Mouse (Mus musculus): ENCODE data around the gene Hmcn1. TPM values are rescaled to one million over a fixed set of nuclear protein-coding genes. Genes with fewer than 3 reads are reported as not detected.

Hmcn1 gene
- polyA plus RNA-seq (2012; rRNA removed) = 0.20 and 0.50 TPM in 2 replicates

DNA sequence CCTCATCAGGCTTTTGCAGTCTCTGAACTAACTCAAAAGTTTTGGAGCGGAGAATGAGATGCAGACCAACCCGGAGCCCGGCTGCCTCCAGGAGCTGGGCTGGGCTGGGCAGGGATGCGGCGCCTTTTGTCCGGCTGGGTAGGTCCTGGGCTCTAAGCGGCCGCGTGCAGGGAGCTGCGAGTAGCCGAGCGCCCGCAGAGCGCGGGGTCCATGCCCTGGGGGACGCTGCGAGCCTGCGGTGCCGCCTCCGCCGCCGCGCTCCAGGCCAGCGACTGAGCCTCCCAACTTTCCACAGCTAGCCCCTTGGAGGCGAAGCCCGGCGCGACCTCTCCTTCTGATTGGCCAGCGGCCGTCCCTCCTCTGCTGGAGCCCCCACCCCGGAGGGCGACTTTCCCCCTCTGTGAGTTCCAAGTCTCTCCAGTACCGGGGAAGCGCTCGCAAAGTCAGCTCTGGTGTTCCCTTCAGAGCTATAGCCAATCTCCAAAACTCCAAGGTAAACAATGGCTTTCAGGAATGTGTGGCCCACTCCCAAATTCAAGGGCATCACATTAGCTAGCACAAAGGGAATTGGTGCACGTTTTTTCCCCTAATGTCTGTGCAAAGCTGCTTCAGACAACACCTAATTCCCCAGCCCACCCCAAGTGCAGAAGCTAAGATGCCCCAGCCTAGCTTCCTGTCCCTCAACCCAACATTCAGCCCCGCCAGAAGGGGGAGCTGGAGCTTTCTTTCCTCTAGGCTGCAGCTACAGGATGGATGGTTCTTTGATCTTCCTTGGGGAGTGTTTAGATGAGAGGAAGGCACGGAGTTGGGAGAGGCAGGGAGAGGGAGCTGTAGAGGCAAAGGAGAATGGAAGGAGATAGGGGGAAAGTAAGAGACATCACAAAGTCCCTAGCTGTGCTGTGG, at the start of gene Hmcn1:
Hmcn1 (minus strand) TSS at position 274 of the 903 bp plus-strand sequence.

Other genes starting within 250 kb of the Hmcn1 start
- 0.11 TPM in 1 of 2 replicates, not detected in the other for gene Gm47985, start 189.1 kb upstream of the Hmcn1 start, polyA plus RNA-seq (2012; rRNA removed)
- 0.09 and 0.13 TPM in 2 replicates for gene Gm8947, start 198.9 kb upstream of the Hmcn1 start, polyA plus RNA-seq (2012; rRNA removed)
- gene Gm47995, start 205.0 kb upstream of the Hmcn1 start, polyA plus RNA-seq (2012; rRNA removed) = not detected in 2 replicates
- 0.51 TPM in 1 of 2 replicates, not detected in the other for gene 3110040M04Rik, start 210.7 kb upstream of the Hmcn1 start, polyA plus RNA-seq (2012; rRNA removed)
- not detected in 2 replicates for gene Gm47996, start 216.7 kb upstream of the Hmcn1 start, polyA plus RNA-seq (2012; rRNA removed)